Mouse (Mus musculus): ENCODE results near the gene Tnrc6c. TPM values are rescaled to one million over a fixed set of nuclear protein-coding genes. Genes with fewer than 3 reads are reported as not detected.

Tnrc6c gene
- polyA plus RNA-seq, 1 experiment from 2014 or later, result 11.6 TPM

DNA sequence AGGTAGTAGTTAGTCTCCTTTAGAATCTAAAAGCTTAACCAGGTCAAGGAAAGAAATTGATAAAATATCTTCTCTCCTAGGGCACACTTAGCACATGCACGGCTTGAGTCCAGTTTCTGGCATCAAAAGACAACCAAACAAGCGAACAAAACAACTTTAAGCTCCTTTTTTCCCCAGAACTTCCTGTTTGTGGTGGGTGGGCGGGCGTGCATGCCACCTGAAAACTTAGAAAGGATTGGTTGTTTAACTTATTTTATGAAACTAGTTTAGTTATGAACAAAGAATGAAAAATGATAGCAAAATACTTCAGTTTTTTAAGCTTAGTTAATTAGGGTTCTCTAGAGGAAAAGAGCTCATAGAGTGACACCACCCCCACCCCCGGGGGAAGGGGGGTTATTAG, 17.5 kb downstream of the Tnrc6c start:
- Histone ChIP-seq H3K27me3 (ENCODE audit: insufficient read depth, low read length) (no peaks in the 10 kb centered on the region), H3K36me3 (ENCODE audit: insufficient read depth) (no peaks in the 10 kb centered on the region), H3K4me1 (ENCODE audit: insufficient read depth) (no peaks in the 10 kb centered on the region), H3K9me3 (ENCODE audit: low read depth, low read length) (no peaks in the 10 kb centered on the region), H3K4me3 (ENCODE audit: low read depth, low read length) (no peak overlapping the region), H3K9ac (no peak overlapping the region), H3K4me2 (no peak overlapping the region), H3K27ac (ENCODE audit: low read depth) (no peak overlapping the region)
- ATAC-seq (ENCODE audit: insufficient read depth), result no peak
- DNase-seq, result no peak
- no peak for TF ChIP-seq CTCF (IDR thresholded peaks at IDR 0.05; ENCODE audit: low read depth)
- 88% methylated on average over 5 of the region's 5 CpGs for WGBS

DNA sequence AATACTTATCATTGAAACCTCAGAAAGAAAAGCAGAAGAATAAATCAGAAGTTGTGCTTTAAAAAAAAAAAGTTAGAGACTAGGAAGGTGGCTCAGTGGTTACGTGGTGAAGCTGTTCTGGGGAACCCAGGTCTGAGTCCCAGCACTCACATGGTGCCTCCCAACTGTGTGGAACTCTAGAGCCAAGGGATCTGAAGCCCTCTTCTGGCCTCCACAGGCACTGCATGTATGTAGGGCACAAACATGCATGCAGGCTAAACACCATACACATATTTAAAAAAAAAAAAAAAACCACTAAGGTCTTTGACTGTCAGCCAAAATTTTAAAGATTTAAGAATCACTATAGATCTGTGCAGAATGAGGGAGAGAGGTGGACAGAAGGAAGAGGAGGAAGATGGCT, 20.4 kb downstream of the Tnrc6c start:
- Histone ChIP-seq H3K9ac (no peak overlapping the region), H3K27ac (ENCODE audit: low read depth) (no peak overlapping the region), H3K4me3 (ENCODE audit: low read depth, low read length) (no peak overlapping the region), H3K9me3 (ENCODE audit: low read depth, low read length) (no peaks in the 10 kb centered on the region), H3K36me3 (ENCODE audit: insufficient read depth) (no peaks in the 10 kb centered on the region), H3K4me1 (ENCODE audit: insufficient read depth) (no peaks in the 10 kb centered on the region), H3K27me3 (ENCODE audit: insufficient read depth, low read length) (no peaks in the 10 kb centered on the region), H3K4me2 (no peak overlapping the region)
- no peak for DNase-seq
- WGBS, result 88% methylated on average over 1 of the region's 1 CpGs
- TF ChIP-seq CTCF (IDR thresholded peaks at IDR 0.05; ENCODE audit: low read depth), result peak; percentile 43; the same call in 1 of the 2 replicates
- ATAC-seq (ENCODE audit: insufficient read depth), result no peak

DNA sequence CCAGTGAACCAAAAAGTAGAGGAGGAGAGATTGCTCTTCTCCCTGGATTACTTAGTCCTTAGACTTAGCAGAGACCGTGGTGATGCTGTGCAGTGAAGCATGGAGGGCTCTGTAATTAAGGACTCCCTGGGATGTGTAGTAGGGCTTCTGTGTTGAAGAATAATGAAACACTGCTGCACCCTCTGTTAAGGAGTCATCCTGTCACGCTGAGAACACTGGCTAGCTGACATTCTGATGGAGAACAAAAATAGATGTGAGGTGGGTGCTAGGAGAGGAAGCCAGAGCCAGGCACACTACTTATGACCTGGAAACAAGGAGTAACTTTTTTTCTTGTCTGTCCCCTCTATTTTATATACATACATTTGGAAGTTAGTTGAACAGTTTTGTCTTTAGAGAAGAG, 22.6 kb downstream of the Tnrc6c start:
- no peak for DNase-seq
- H3K36me3 ChIP-seq (ENCODE audit: insufficient read depth), result no peaks in the 10 kb centered on the region
- no peaks in the 10 kb centered on the region for H3K27me3 ChIP-seq (ENCODE audit: insufficient read depth, low read length)
- 57% methylated on average over 2 of the region's 2 CpGs for WGBS
- H3K4me1 ChIP-seq (ENCODE audit: insufficient read depth), result no peaks in the 10 kb centered on the region
- no peak overlapping the region for H3K4me2 ChIP-seq
- TF ChIP-seq CTCF (IDR thresholded peaks at IDR 0.05; ENCODE audit: low read depth), result no peak
- H3K27ac ChIP-seq (ENCODE audit: low read depth), result no peak overlapping the region
- H3K9me3 ChIP-seq (ENCODE audit: low read depth, low read length), result no peaks in the 10 kb centered on the region
- no peak overlapping the region for H3K9ac ChIP-seq
- no peak overlapping the region for H3K4me3 ChIP-seq (ENCODE audit: low read depth, low read length)
- ATAC-seq (ENCODE audit: insufficient read depth), result no peak

DNA sequence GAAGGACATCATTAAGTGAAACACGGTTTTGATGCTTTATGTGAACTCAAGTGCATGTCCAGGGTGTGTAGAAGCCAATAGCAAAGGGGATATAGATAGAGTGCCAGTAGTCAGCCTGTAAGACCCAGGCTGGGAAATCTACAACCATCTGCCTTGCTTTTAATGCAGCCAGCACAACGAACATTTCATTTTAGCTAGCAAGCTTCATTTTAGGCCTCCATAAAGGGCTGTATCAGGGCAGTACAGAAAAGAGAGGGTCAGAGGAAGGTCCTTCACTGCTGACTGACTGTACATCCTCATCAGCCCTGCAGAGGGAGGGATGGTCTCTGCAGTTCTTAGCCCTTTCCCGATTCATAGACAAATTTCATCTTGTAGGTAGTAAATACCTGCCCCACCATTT, 23.0 kb downstream of the Tnrc6c start:
- no peaks in the 10 kb centered on the region for H3K4me1 ChIP-seq (ENCODE audit: insufficient read depth)
- TF ChIP-seq CTCF (IDR thresholded peaks at IDR 0.05; ENCODE audit: low read depth), result no peak
- DNase-seq, result no peak
- no peaks in the 10 kb centered on the region for H3K27me3 ChIP-seq (ENCODE audit: insufficient read depth, low read length)
- H3K9ac ChIP-seq, result no peak overlapping the region
- 60% methylated on average over 3 of the region's 3 CpGs for whole genome bisulfite sequencing
- no peak overlapping the region for H3K27ac ChIP-seq (ENCODE audit: low read depth)
- no peak for ATAC-seq (ENCODE audit: insufficient read depth)
- no peak overlapping the region for H3K4me2 ChIP-seq
- no peak overlapping the region for H3K4me3 ChIP-seq (ENCODE audit: low read depth, low read length)
- no peaks in the 10 kb centered on the region for H3K36me3 ChIP-seq (ENCODE audit: insufficient read depth)
- no peaks in the 10 kb centered on the region for H3K9me3 ChIP-seq (ENCODE audit: low read depth, low read length)

DNA sequence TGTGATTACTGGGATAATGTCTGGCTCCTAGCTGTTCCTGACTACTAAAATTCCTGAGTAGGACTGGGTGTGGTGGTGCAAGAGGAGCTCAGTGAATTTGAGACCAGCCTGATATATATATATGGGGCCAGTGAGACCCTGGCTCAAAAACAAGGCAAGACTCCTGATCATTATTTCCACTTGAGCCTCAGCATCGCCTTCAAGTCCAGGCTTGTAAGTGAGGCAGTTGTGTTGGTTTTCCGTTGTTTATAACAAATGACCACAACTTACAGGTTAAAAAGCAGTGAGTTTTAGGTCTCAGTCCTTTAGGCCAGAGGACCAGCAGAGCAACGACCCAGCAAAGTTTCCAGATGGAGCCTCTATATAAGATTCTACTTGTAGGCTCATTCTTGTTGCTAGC, 23.5 kb downstream of the Tnrc6c start:
- no peak overlapping the region for H3K4me2 ChIP-seq
- ATAC-seq (ENCODE audit: insufficient read depth) (no peak), DNase-seq (no peak)
- no peak for TF ChIP-seq CTCF (IDR thresholded peaks at IDR 0.05; ENCODE audit: low read depth)
- H3K9me3 ChIP-seq (ENCODE audit: low read depth, low read length), result no peaks in the 10 kb centered on the region
- no peaks in the 10 kb centered on the region for H3K27me3 ChIP-seq (ENCODE audit: insufficient read depth, low read length)
- no peaks in the 10 kb centered on the region for H3K4me1 ChIP-seq (ENCODE audit: insufficient read depth)
- WGBS, result 85% methylated on average over 3 of the region's 3 CpGs
- H3K4me3 ChIP-seq (ENCODE audit: low read depth, low read length), result no peak overlapping the region
- no peak overlapping the region for H3K9ac ChIP-seq
- H3K27ac ChIP-seq (ENCODE audit: low read depth), result no peak overlapping the region
- no peaks in the 10 kb centered on the region for H3K36me3 ChIP-seq (ENCODE audit: insufficient read depth)

DNA sequence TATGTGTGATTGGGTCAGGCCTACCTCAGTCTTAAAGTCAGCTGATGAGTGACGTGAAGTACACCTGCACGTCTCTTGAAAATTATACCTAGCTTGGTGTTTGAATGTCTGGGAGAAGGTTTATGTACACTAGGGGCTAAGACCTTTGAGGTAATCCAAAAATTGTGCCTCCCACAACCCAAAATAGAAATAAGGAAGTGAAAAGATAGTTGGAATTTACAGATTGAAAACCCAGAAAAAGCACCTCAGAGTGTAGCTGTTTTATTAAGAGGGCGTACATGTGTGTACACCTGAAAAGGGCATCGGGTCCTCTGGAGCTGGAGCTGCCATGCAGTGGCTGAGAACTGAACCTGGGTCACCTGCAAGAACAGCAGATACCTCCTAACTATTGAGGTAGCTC, 24.1 kb downstream of the Tnrc6c start:
- Histone ChIP-seq H3K9ac (no peak overlapping the region), H3K4me1 (ENCODE audit: insufficient read depth) (no peaks in the 10 kb centered on the region), H3K4me3 (ENCODE audit: low read depth, low read length) (no peak overlapping the region), H3K36me3 (ENCODE audit: insufficient read depth) (no peaks in the 10 kb centered on the region), H3K4me2 (no peak overlapping the region), H3K9me3 (ENCODE audit: low read depth, low read length) (no peaks in the 10 kb centered on the region), H3K27me3 (ENCODE audit: insufficient read depth, low read length) (no peaks in the 10 kb centered on the region), H3K27ac (ENCODE audit: low read depth) (no peak overlapping the region)
- TF ChIP-seq CTCF (IDR thresholded peaks at IDR 0.05; ENCODE audit: low read depth), result no peak
- WGBS, result 77% methylated on average over 4 of the region's 4 CpGs
- DNase-seq (no peak), ATAC-seq (ENCODE audit: insufficient read depth) (no peak)

DNA sequence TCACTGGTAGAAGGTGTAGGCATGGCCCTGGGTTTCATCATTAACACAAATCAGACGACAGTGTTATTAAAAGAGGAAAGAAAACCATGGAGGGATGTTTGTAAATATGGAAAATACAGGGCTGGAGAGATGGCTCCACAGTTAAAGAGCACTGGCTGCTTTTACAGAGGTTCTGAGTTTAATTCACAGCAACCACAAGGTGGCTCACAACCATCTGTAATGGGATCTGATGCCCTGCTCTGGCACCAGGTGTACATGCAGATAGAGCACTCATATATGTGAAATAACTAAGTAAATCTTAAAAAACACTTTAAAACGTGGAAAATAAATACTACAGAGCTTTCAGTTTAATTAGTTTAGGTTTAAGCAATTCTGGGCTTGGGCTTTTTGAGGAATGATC, 24.7 kb downstream of the Tnrc6c start:
- Histone ChIP-seq H3K9me3 (ENCODE audit: low read depth, low read length) (no peaks in the 10 kb centered on the region), H3K4me1 (ENCODE audit: insufficient read depth) (no peaks in the 10 kb centered on the region), H3K27ac (ENCODE audit: low read depth) (no peak overlapping the region), H3K9ac (no peak overlapping the region), H3K4me3 (ENCODE audit: low read depth, low read length) (no peak overlapping the region), H3K27me3 (ENCODE audit: insufficient read depth, low read length) (no peaks in the 10 kb centered on the region), H3K36me3 (ENCODE audit: insufficient read depth) (no peaks in the 10 kb centered on the region), H3K4me2 (no peak overlapping the region)
- 45% methylated on average over 2 of the region's 2 CpGs for WGBS
- DNase-seq (peak; percentile 29), ATAC-seq (ENCODE audit: insufficient read depth) (no peak)
- peak; percentile 48 for TF ChIP-seq CTCF (IDR thresholded peaks at IDR 0.05; ENCODE audit: low read depth)

DNA sequence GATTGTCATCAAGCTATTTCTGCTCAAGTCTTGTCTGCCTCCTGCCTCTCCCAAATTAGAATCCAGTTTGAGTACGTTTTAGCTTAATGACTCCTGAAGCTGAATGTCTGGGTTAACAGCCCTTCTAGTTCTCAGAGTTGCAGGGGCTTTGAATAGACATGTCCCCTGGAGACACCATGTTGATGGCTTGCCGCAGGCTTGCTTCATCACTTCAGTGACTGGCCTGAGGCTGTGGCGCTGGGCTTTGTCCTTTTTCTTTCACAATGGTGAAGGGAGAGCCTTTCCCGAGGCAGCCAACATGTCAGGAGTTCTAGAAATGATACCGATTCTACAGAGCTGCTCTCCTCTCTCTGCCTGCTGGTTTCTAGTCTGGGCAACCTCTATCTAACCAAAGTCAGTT, 30.6 kb downstream of the Tnrc6c start:
- Histone ChIP-seq H3K9me3 (ENCODE audit: low read depth, low read length) (no peaks in the 10 kb centered on the region), H3K4me2 (no peak overlapping the region), H3K27me3 (ENCODE audit: insufficient read depth, low read length) (no peaks in the 10 kb centered on the region), H3K27ac (ENCODE audit: low read depth) (no peak overlapping the region), H3K4me1 (ENCODE audit: insufficient read depth) (no peaks in the 10 kb centered on the region), H3K36me3 (ENCODE audit: insufficient read depth) (no peaks in the 10 kb centered on the region), H3K4me3 (ENCODE audit: low read depth, low read length) (no peak overlapping the region), H3K9ac (no peak overlapping the region)
- WGBS, result 45% methylated on average over 5 of the region's 5 CpGs
- ATAC-seq (ENCODE audit: insufficient read depth) (no peak), DNase-seq (no peak)
- TF ChIP-seq CTCF (IDR thresholded peaks at IDR 0.05; ENCODE audit: low read depth), result no peak
